Mouse (Mus musculus) ES-Bruce4 (cell line): Measurements from ENCODE around the gene Rassf1. TPM values are rescaled to one million over a fixed set of nuclear protein-coding genes. Genes with fewer than 3 reads are reported as not detected.
"Not testable (repeated sequence)": the region's sequence is repeated elsewhere in the genome, so short reads cannot be mapped to it uniquely, and the experiment has no call there.

Experiments
- H3K27ac ChIP-seq: 2 replicates; pipeline ENCODE4 v1.5.1; 2012; ENCODE audit warnings: low read length, inconsistent platforms; ENCODE audit not compliant: insufficient read depth
- H3K27me3 ChIP-seq: 2 replicates; pipeline ENCODE4 v1.6.1; 2012; ENCODE audit warnings: mild to moderate bottlenecking, low read length, inconsistent platforms; ENCODE audit not compliant: control insufficient read depth, poor library complexity, insufficient read depth, severe bottlenecking
- H3K36me3 ChIP-seq: 2 replicates; pipeline ENCODE4 v1.6.1; 2012; ENCODE audit warnings: inconsistent platforms, mild to moderate bottlenecking, low read length, moderate library complexity; ENCODE audit not compliant: control insufficient read depth, poor library complexity, insufficient read depth, severe bottlenecking
- H3K4me1 ChIP-seq: one replicate; pipeline ENCODE4 v1.8.1; 2011; ENCODE audit warnings: low read length; ENCODE audit not compliant: control insufficient read depth, insufficient read depth
- H3K4me3 ChIP-seq: 2 replicates; pipeline ENCODE4 v1.5.1; 2011; ENCODE audit warnings: low read depth, mild to moderate bottlenecking, low read length
- H3K9ac ChIP-seq: 2 replicates; pipeline ENCODE4 v1.6.1; 2012; ENCODE audit warnings: low read depth, mild to moderate bottlenecking, inconsistent platforms; ENCODE audit not compliant: poor library complexity, severe bottlenecking
- H3K9me3 ChIP-seq: replicated peaks from 2 replicates; pipeline ENCODE4 v1.6.1; 2012; ENCODE audit warnings: mild to moderate bottlenecking, low read length, inconsistent platforms; ENCODE audit not compliant: control insufficient read depth, poor library complexity, insufficient read depth, severe bottlenecking
- CTCF ChIP-seq: IDR thresholded peaks from one replicate; pipeline ENCODE4 v1.8.1; 2011; ENCODE audit warnings: low read depth, low read length
- EP300 ChIP-seq: IDR thresholded peaks from 2 replicates; pipeline ENCODE4 v1.6.1; 2011; ENCODE audit warnings: low read depth, low read length; ENCODE audit not compliant: insufficient read depth
- POLR2A ChIP-seq: IDR thresholded peaks from one replicate; pipeline ENCODE4 v1.8.1; 2011; ENCODE audit warnings: low read length; ENCODE audit not compliant: insufficient read depth
- polyA plus RNA-seq: library from polyadenylated mRNA; stranded (reverse); fragments of >200 nt; gene quantifications from 2 replicates; pipeline ENCODE4 v1.2.4, GENCODE M21; 2011; ENCODE audit warnings: low read depth; ENCODE audit not compliant: missing spikeins, insufficient read depth, insufficient read length

Rassf1 gene
- polyA plus RNA-seq, 1 experiment, result 24.8 TPM

- Histone ChIP-seq H3K27me3 (no peaks in the 10 kb centered on the region), H3K36me3 (peaks cover 34% of the 10 kb centered on the region), H3K9ac (peak overlapping the region; percentile 46; the same call in 1 of the 2 replicates), H3K27ac (no peak overlapping the region), H3K4me1 (no peaks in the 10 kb centered on the region), H3K4me3 (no peak overlapping the region), H3K9me3 (no peaks in the 10 kb centered on the region)
- no peak for TF ChIP-seq CTCF
- TF ChIP-seq EP300, result no peak
- no peak for TF ChIP-seq POLR2A
Observed at GRCm38 (mm10) chr9:107556346-107556745, 5.0 kb downstream of the Rassf1 start.

GRCm38 (mm10) chr9:107563029-107563581 lies 11.8 kb downstream of the Rassf1 start, which contains the start of gene Tusc2:
Tusc2 (plus strand) TSS chr9:107563255.
- Histone ChIP-seq H3K4me1 (peaks cover 2% of the 10 kb centered on the region), H3K36me3 (peaks cover 33% of the 10 kb centered on the region), H3K9ac (peak within 1 kb of the TSS; percentile 75), H3K27me3 (no peaks in the 10 kb centered on the region), H3K27ac (no peak within 1 kb of the TSS), H3K4me3 (peak within 1 kb of the TSS; percentile 70), H3K9me3 (no peaks in the 10 kb centered on the region)
- TF ChIP-seq CTCF (no peak), EP300 (no peak), POLR2A (no peak)

GRCm38 (mm10) chr9:107565556-107565955 lies 14.2 kb downstream of the Rassf1 start:
- H3K27me3 ChIP-seq, H3K9ac ChIP-seq, H3K9me3 ChIP-seq, H3K4me3 ChIP-seq, H3K4me1 ChIP-seq: not testable (repeated sequence)
- TF ChIP-seq CTCF, result peak; percentile 11
- Histone ChIP-seq H3K36me3 (peaks cover 16% of the 10 kb centered on the region), H3K27ac (peak overlapping the region; percentile 40)

- H3K9ac ChIP-seq, result no peak overlapping the region
- no peaks in the 10 kb centered on the region for H3K9me3 ChIP-seq
- TF ChIP-seq POLR2A, result no peak
- no peak for TF ChIP-seq EP300
- peak; percentile 75 for TF ChIP-seq CTCF
- H3K36me3 ChIP-seq, result peaks cover 10% of the 10 kb centered on the region; the same call in 1 of the 2 replicates
- H3K27me3 ChIP-seq, result no peaks in the 10 kb centered on the region
- no peak overlapping the region for H3K27ac ChIP-seq
- H3K4me1 ChIP-seq, result peaks cover 2% of the 10 kb centered on the region
- no peak overlapping the region for H3K4me3 ChIP-seq
Observed at GRCm38 (mm10) chr9:107566041-107566709, 14.8 kb downstream of the Rassf1 start.

GRCm38 (mm10) chr9:107566855-107567254 lies 15.5 kb downstream of the Rassf1 start:
- Histone ChIP-seq H3K27ac (no peak overlapping the region), H3K9me3 (no peaks in the 10 kb centered on the region), H3K36me3 (peaks cover 11% of the 10 kb centered on the region), H3K27me3 (no peaks in the 10 kb centered on the region), H3K9ac (no peak overlapping the region), H3K4me3 (no peak overlapping the region), H3K4me1 (peaks cover 2% of the 10 kb centered on the region)
- TF ChIP-seq POLR2A, result no peak
- no peak for TF ChIP-seq EP300
- TF ChIP-seq CTCF, result no peak

- Histone ChIP-seq H3K4me1 (peaks cover 2% of the 10 kb centered on the region), H3K27ac (no peak within 1 kb of the TSS; the same call in 1 of the 2 replicates), H3K27me3 (no peaks in the 10 kb centered on the region), H3K9ac (peak within 1 kb of the TSS; percentile 87), H3K9me3 (no peaks in the 10 kb centered on the region), H3K4me3 (peak within 1 kb of the TSS; percentile 81), H3K36me3 (peaks cover 12% of the 10 kb centered on the region)
- TF ChIP-seq EP300, result no peak
- no peak for TF ChIP-seq CTCF
- TF ChIP-seq POLR2A, result no peak
Observed at GRCm38 (mm10) chr9:107567702-107568319, 16.5 kb downstream of the Rassf1 start, which contains the start of gene Hyal2. Hyal2 (plus strand) TSS chr9:107567945.
